Mouse (Mus musculus): ENCODE results near the gene Apol10a.
"Not testable (repeated sequence)": the region's sequence is repeated elsewhere in the genome, so short reads cannot be mapped to it uniquely, and the experiment has no call there.

Apol10a gene

DNA sequence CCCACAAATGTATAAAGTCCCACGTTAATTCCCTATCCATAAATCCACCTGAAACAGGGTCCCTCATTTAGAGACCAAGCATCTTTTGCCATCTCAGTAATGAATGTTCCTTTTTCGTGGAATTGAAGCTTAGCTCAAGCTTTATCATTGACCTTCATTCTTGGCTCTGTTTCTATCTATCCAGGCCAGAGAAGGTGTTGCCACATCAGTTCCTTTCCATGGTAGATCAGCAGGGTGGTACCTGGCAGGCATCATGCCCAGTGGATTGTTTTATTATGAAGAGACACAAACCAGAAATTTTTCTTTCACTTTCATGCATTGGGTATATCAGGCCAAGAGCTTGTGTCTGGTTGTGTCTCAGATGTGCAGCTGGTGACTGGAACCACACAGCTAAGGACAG, at the start of gene Apol10a:
Gene Apol10a (plus strand): TSS at position 355 of the 400 bp plus-strand sequence.
- not testable (repeated sequence) for DNase-seq

DNA sequence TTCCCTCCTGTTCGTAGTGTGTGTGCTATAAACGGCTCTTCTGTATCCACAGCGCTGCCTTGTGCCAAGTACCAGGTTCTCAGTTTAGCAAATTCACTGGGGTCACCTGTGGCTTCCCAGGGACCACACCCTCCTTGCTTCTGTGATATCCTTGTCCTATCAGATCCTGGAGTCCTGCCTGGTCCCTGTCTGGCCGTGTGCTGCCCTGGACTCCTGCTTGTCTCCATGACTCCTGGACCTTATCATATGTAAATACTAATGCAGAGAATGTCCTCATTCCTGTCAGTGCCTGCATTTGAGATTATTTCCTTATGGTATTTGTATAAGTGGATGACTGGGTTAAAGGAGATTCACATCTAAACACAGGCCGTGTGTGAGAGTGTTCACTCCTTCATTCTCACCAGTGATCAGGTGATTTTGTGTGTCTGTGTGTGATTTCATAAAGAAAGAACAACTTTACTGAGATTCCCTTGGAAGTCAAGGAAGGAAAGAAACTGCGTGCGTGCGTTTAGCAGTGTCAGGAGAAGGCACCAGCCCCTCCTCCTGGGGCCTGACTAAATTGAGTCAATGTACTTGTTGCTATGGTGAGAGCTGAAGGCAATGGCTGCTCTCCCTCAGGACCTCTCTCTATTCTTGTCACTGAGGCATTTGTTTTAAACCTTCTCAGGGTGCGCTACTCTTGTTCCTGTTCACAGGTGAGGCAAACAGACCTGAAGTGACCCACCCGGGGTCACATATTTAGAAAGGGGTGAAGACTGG, 48.0 kb upstream of the Apol10a start:
- not testable (repeated sequence) for DNase-seq

DNA sequence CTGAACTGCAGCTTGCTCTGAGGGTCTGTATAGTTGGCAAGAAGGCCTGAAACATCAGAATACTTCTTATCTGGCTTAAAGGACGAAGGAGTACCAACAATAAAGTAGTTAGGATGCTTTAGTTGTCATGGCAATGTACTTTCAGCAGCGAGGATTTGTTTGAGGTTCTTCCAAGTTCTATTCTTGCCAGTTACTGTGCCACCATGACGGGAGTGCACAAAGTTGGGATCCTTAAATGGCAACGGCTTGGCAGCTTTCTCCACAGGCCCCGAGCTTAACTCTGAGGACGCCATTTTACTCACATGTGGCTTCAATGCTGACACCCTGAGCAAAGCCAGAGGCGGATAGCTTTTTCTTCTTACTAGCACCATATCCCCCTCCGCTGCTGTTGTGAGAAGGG, 32.1 kb upstream of the Apol10a start:
- not testable (repeated sequence) for DNase-seq

DNA sequence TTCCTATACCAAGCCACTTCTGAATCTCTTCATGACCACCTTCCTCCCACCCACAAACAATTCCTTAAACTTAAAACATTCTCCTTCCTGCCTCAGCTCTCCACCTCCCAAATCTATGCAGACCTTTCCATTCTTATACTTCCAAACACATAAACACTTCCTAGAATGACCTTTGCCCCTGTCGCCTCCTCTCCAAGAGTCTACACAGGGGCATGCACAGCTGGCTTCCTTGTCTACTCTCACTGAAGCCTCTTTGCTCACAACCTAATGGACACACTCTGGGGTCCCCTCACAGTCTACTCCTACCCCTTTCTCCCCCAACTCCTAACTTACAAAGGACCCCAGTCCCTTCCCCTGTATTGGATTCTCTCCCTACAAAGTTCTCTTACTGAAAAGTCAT, 31.2 kb upstream of the Apol10a start:
- DNase-seq: not testable (repeated sequence)

DNA sequence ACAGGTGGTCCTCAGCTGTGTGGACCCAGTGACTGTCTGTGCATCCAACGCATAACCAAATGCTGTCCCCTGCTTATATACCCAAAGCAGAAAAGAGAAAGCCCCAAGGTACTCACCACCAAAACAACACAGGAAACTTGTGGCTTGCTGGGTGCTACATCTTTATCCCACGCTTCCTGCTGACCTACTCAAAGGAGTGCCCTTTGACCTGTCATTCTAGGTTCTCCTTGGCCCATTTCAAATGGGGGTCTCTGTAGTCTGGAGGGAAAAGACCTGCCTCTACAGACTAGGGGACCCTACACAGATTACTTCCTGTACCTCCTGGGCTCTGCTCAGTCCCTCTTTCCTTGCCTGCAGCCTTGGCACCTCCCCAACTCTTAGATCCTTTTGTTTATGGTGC, 29.5 kb upstream of the Apol10a start, which contains the start of gene Apol7b:
Gene Apol7b (minus strand): TSS at position 101 of the 400 bp plus-strand sequence.
- not testable (repeated sequence) for DNase-seq

DNA sequence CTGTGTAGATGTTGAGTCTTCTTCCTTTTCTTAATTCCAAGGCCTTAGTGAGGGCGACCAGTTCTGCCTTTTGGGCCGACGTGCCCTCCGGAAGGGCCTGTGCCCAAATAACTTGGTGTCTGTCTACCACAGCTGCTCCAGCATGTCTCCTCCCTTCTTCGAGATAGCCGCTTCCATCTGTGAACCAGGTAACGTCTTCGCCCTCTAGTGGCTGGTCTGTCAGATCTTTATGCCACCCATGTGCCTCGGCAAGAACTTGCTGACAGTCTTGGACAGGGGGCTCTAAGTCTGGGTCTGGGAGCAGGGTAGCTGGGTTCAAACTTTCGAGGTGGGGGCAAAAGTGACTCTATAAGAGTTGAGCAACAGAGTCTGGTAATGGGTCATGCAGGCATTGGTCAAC, 26.9 kb upstream of the Apol10a start:
- peak; percentile 24 for DNase-seq

DNA sequence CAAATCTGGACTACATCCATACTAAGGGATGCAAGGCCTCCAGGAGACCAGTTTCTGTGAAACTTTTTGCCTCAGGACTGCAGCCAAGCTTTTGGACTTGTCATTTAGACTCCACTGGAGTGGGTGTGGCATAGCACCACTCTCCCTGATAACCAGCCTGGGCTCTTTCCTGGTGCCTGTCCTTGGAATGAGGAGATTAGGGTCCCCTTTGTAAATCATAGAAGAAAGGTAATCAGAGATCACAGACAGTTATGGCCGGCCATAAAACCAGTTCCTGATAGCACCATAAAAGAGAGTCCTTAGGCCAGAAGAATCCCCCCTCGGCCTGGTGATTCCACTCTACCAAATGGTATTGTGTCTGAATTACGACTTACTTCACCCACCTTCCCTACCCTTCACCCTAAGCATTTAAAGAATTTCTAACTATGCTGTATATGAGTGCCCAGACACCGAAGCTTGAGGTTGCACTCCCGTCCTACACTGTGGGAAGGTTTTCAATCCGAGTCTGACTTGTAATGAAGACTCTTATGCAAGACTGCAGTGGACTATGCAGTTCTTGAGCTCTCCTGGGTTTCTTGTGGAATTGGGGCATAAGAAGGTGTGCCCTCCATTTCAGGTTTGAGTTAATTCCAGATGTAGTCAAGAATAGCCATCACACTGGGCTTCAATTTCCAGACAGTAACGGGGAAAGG, 2.0 kb upstream of the Apol10a start:
- DNase-seq: not testable (repeated sequence)

DNA sequence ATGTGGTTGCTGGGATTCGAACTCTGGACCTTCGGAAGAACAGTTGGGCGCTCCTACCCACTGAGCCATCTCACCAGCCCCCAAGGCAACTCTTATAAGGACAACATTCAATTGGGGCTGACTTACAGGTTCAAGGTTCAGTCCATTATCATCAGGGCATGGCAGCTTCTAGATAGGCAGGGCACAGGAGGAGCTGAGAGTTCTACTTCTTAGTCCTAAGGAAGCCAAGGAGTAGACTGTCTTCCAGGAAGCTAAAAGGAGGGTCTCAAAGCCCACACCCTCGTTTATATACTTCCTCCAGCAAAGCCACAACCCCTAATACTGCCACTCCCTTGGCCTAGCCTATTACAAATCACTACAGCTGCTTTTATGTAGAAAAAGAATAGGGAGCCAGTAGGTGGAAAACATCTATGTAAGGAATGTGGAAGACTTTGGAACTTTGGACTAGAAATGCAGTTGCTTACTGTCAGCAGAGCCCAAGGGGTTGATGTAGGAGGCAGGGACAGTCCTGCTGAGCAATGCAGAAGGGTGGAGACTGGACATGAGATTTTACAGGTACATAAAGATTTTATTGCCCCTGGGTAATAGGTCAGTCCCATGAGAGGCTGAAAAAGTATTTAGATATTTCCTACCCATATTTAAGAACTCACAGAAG, 5.4 kb downstream of the Apol10a start:
- DNase-seq: no peak

DNA sequence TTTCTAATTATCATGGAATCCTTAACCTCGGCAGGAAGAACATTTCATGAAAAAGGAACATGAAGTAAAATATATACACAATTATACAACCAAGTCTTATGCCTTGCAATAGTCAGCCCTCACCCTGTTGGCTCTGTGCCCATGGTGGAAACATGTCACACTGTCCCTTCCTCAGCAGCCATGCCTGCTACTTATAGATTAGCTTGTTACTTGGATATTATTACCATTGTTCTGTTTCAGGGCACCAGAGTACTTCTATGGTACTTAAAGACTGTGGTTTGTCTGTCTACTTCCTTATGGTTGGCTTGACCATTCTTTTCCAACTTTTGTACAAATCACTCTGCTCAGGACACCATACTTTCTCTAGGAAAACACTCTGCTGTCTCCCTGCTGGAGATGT, 16.3 kb downstream of the Apol10a start:
- not testable (repeated sequence) for DNase-seq

DNA sequence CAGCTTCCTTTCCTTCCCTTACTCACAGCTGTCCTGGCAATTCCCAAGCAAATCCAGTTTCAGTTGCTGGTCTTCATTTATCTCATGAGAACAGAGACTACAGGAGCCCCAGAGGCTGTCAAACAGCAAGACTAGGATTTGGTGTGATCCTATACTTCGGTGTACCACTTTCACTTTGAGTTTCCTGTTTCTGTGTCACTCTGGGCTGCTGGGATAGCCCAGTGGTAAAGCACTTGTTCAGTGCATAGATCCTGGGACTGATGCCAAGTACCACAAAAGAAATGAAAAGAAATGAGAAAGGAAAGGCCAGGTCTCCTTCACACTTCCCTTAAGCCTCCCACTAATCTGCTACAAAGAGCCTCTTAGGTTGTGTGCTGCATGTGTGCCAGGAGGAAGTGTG, 17.8 kb downstream of the Apol10a start:
- not testable (repeated sequence) for DNase-seq

DNA sequence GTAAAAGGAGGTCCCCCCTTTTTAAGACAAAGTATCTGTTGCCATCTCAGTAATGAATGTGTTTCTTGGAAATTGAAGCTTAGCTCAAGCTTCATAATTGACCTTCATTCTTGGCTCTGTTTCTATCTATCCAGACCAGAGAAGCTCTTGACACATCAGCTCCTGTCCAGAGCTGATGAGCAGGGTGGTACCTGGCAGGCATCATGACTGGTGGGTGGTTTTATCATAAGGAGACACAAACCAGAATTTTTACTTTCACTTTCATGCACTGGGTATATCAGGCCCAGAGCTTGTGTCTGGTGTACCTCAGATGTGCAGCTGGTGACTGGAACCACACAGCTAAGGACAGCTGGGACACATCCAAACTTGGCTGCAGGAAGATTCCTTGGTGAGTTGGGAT, 31.1 kb downstream of the Apol10a start, which contains the start of gene Apol11a:
Gene Apol11a (plus strand): TSS at position 306 of the 400 bp plus-strand sequence.
- DNase-seq: not testable (repeated sequence)

DNA sequence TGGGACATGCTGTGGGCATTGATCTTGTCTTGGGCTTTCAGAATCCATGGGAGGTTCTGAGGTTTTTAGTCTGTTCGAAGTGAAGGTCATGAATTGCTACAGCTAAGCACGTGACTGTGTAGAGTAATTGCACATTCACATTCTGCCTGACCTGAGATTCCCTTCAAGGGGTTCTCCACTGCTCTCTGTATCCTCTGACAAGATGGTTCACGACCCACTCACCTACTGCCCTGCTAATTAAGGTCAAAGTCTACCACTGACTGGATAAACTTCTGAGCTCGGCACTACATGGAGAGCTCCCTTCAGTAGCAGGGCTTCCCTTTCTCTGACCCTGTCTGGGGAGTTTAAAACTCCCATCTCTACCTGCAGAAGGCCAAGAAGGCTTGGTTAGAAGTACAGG, 43.7 kb downstream of the Apol10a start:
- DNase-seq: not testable (repeated sequence)

DNA sequence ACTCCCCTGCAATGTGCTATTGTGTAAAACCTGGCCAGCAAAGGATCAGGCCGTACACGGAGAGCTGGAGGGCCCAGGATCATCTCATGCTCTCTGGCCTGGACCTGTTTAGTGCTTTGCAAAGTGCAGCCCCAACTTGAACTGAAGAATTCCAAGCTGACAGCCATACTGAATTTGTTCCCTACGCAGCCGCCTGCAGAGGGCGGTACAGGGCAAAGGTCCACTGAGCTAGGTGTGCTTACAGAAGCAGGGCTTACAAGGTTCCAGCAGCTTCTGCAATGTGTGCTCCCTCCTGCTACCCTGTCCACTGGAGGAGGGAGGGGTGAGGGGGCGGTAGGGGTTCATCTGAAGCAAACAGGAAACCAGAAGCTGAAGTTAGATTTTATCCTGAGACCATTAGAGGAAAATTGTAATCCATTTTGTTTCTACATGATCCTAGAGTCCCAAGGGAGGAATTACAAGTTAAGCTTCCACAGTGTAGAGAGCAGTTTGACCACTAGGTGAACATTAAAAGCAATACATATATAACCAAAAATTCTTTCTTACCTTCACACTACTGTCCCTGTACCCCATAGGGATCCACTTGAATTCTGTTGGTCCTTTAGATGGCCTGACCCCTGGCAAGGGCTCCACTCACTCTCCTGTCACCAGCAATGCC, 46.5 kb downstream of the Apol10a start:
- peak; percentile 48 for DNase-seq

DNA sequence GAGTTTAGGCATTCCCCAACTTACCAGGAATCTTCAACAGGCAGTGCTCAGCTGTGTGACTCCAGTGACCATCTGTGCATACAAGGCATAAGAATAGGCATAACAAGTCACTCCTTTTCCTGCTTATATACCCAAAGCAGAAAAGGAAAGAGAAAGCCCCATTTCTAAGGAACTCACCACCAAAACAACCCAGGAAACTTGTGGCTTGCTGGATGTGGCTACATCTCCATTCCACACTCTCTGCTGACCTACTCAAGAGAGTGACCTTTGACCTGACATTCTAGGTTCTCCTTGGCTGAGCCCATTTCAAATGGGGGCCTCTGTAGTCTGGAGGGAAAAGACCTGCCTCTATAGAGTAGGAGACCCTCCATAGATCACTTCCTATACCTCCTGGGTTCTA, 56.4 kb downstream of the Apol10a start, which contains the start of gene Apol7c:
Gene Apol7c (minus strand): TSS at position 101 of the 400 bp plus-strand sequence.
- DNase-seq: no peak

DNA sequence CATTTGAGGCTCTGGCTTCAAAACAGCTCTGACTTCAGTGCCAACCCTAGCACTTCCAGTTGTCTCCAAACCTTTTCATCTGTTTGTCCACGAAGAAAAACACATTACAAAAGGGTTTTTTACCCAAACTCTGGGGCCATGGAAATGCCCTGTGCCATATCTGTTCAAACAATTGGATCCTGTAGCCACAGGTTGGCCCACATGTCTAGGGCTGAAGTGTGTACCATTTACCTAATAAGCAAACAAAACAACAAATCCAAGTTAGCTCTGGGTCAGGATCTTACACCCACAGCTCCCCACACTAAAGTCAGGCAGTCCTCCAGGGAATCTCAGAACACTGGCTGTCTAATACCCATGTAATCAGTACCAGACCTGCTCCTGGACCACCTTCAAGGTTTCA, 62.4 kb downstream of the Apol10a start:
- DNase-seq: not testable (repeated sequence)
